Mouse (Mus musculus): ENCODE results near the gene Tnfsf13.

DNA sequence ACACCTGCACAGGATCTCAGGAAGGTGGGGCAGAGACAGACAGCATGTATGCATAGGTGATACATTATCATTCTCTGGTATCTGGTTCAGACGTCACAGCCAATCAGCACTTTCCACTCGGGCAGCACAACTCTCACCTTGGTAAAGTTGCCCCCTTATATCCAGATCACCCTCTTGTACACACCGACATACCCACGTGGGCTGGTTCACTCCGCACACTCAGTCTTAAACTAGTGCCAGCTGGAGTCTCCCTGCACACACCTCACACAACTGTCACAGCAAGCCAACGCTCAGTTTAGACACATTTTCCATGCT is 9.4 kb upstream of the Tnfsf13 start:
- no peak for TF ChIP-seq POLR2A (IDR thresholded peaks at IDR 0.05; ENCODE audit: low read depth, low read length)
- TF ChIP-seq CTCF (IDR thresholded peaks at IDR 0.05; ENCODE audit: extremely low read depth, insufficient read length, insufficient replicate concordance, low read depth, low read length) = no peak

All from small intestine, adult 2 months (tissue).